Mouse (Mus musculus): ENCODE data around the gene Psg18.
"Not testable (repeated sequence)": the region's sequence is repeated elsewhere in the genome, so short reads cannot be mapped to it uniquely, and the experiment has no call there.

Gene Psg18

DNA sequence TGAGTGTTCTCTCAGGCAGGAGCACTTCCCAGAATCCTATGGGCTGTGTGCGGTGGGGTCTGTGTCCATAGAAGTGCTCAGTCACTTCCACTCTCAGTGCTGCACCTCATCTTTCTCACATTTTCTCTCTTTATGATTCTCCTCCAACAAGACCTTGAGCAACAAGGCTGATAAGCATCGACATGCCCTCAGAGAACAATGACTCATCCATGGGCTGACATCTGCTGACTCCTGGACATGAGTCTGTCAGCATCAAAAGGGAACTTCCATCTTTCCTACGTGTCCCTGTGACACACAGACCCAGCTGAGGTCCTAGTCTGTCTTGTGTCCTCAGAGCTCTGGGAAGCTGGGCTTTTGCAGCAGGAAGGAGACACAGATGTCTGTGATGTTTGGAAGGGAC is at the start of gene Psg18:
TSS of gene Psg18 (minus strand) at position 101 of the 400 bp plus-strand sequence.
- not testable (repeated sequence) for DNase-seq

DNA sequence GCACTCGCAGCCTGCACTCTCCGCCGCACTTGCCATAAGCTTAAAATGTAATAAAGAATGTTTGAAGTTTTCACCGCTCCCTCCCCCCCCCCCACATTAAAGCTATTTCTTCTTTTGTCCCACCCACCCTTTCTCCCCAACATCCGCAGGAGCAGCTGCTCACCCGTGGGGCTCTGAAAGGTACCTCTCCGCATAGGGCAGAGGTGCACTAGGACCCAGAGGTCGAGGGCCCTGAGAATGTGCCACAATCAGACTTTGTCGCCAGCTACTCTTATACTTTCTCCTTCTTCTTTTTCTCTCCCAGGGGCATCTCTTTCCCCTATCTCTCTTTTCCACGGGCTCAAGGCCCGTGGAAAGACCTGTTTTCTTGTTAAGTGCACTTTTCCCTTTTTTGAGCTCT is 48.6 kb upstream of the Psg18 start:
- DNase-seq, result no peak

DNA sequence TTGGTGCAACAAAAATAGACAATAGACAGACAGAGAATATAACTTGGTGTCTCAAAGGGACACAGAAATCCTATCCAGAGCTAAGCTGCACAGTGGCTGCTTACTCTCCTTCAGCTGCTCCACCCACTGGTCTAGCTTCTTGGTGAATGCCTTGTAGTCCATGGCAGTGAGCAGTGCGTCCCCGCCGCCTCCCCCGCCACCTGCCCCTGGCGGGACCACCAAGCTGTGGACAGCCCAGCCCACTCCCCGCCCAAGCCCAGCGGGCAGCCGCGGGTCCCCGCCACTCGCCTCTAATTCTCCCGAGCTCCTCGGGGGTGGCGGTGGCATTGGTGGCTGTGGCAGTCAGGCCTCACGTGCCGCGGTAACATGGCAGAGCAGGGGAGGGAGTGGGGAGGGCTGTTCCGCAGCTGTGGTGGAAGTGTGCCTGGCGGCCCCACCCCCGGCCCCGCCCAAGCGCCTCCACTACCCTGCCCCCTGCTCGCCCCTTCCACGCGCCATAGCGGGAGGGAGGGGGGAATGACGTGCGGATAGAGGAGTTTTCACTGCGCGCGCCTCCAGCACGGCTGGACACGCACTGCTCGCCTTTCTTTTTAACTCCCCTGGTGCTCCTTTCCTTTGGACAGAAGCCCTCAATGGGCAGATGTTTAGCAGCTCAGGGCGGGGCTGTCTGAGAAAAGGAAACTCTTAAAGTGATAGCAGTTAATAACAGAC is 47.9 kb upstream of the Psg18 start:
- DNase-seq, result no peak

DNA sequence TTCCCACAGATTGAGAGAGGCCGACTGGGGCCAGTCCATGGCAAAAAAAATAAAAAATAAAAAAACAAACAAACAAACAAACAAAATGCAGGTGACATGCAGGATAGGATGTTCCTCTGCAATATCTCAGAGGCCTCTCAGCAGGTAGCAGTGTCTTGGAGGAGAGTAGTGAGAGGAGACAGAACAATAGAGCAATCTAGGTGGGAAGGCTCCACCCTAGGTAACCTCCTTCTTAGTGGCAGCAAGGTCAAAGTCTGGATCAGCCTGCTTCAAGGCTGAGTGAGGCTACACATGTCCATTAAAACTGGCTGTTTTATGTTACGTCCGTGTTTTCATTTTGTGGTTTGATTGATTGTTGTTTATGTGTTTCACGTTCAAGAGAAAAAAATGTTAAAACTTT is 36.7 kb upstream of the Psg18 start:
- not testable (repeated sequence) for DNase-seq

DNA sequence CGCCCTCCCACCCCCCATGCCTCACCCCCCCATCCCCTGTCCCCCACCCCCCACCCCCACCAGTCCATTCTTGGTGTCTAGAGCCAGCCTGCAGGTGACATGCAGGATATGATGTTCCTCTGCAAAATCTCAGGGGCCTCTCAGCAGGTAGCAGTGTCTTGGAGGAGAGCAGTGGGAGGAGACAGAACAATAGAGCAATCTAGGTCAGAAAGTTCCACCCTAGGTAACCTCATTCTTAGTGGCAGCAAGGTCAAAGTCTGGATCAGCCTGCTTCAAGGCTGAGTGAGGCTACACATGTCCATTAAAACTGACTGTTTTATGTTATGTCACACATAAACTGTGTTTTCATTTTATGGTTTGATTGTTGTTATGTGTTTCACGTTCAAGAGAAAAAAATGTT is 23.5 kb upstream of the Psg18 start:
- no peak for DNase-seq

DNA sequence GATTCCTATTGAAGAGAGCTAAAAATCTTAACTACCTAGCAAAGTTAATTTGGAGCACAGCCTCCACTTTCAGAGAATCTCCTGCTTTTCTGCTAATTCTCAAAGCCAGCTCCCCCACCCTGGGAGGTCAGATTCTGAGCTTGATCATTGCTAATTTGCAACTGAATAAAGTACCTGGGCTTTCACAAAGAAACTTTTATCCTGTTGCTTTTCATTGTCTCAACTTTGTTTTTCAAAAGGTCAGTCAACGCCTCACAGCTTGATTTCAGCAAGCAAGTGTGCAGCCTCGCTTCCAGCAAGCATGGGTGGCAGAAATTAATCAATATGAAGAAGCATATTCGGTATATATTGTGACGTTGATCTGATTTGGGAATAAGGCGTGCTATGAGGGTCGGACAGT is 19.4 kb downstream of the Psg18 start:
- not testable (repeated sequence) for DNase-seq
